29 mouse cellular contexts compared by ENCODE assay signal in genomic region chr4:95364376-95365082, GRCm38 (mm10).
DNase-seq lines count a peak whose midpoint lies in the region; ATAC-seq and TF ChIP-seq lines count a peak whose summit lies in the region.
"Had no signal": no experiment of that assay in that cellular context is flagged by ENCODE, and none has a peak within 500 bp of the region (broad histone marks: within the 10 kb centered on the region; RNA-seq: fewer than 3 reads in every experiment).

No protein-coding gene starts in this region.

- H3K36me3 ChIP-seq in forebrain, embryonic 13.5 days (ENCODE audit: poor library complexity, severe bottlenecking) = no peaks in the 10 kb centered on the region
- no peaks in the 10 kb centered on the region for H3K36me3 ChIP-seq in forebrain, embryonic 11.5 days (ENCODE audit: control insufficient read depth, insufficient read depth, low read length)
- no peaks in the 10 kb centered on the region for H3K36me3 ChIP-seq in forebrain, embryonic 16.5 days (ENCODE audit: control insufficient read depth, insufficient read depth)
- H3K36me3 ChIP-seq: G1E; heart, embryonic 12.5 days; hindbrain, embryonic 15.5 days; midbrain, embryonic 15.5 days; stomach, embryonic 15.5 days had no signal

- H3K4me1 ChIP-seq in forebrain, embryonic 13.5 days = peaks cover 7% of the 10 kb centered on the region; the same call in 1 of the 2 replicates
- no peaks in the 10 kb centered on the region for H3K4me1 ChIP-seq in forebrain, embryonic 11.5 days (replicated peaks; ENCODE audit: control insufficient read depth, insufficient read depth, low read length)
- no peaks in the 10 kb centered on the region for H3K4me1 ChIP-seq in forebrain, embryonic 16.5 days (replicated peaks; ENCODE audit: control insufficient read depth, insufficient read depth, low read length)
- H3K4me1 ChIP-seq in cerebellum, adult 2 months (ENCODE audit: control insufficient read depth, insufficient read depth, low read length) = no peaks in the 10 kb centered on the region
- H3K4me1 ChIP-seq: heart, embryonic 12.5 days; hindbrain, embryonic 15.5 days; midbrain, embryonic 15.5 days; stomach, embryonic 15.5 days had no signal

- WGBS in forebrain, embryonic 13.5 days = 74% methylated on average over 4 of the region's 4 CpGs
- WGBS in forebrain, embryonic 11.5 days = 85% methylated on average over 4 of the region's 4 CpGs
- WGBS in forebrain, embryonic 16.5 days = 57% methylated on average over 4 of the region's 4 CpGs
- 89% methylated on average over 4 of the region's 4 CpGs for WGBS in cerebellum, adult 2 months

- H3K4me2 ChIP-seq in forebrain, embryonic 13.5 days = no peak overlapping the region
- H3K4me2 ChIP-seq in forebrain, embryonic 11.5 days (ENCODE audit: low read depth, low read length, severe bottlenecking) = no peak overlapping the region
- H3K4me2 ChIP-seq in forebrain, embryonic 16.5 days (ENCODE audit: low read length) = no peak overlapping the region
- H3K4me2 ChIP-seq: heart, embryonic 12.5 days; hindbrain, embryonic 15.5 days; midbrain, embryonic 15.5 days; stomach, embryonic 15.5 days had no signal

- no peak overlapping the region for H3K4me3 ChIP-seq in forebrain, embryonic 13.5 days
- H3K4me3 ChIP-seq in forebrain, embryonic 11.5 days (ENCODE audit: low read depth, low read length) = no peak overlapping the region
- no peak overlapping the region for H3K4me3 ChIP-seq in forebrain, embryonic 16.5 days (replicated peaks; ENCODE audit: low read length)
- no peak overlapping the region for H3K4me3 ChIP-seq in cerebellum, adult 2 months (replicated peaks; ENCODE audit: insufficient read depth, low read depth, low read length)
- H3K4me3 ChIP-seq: heart, embryonic 12.5 days; hindbrain, embryonic 15.5 days; midbrain, embryonic 15.5 days; stomach, embryonic 15.5 days had no signal

- H3K9me3 ChIP-seq in forebrain, embryonic 13.5 days (replicated peaks) = no peaks in the 10 kb centered on the region
- H3K9me3 ChIP-seq in forebrain, embryonic 11.5 days (ENCODE audit: control insufficient read depth, low read length) = no peaks in the 10 kb centered on the region
- H3K9me3 ChIP-seq in forebrain, embryonic 16.5 days (ENCODE audit: control insufficient read depth, low read length) = no peaks in the 10 kb centered on the region
- H3K9me3 ChIP-seq: G1E; heart, embryonic 12.5 days; hindbrain, embryonic 15.5 days; midbrain, embryonic 15.5 days; stomach, embryonic 15.5 days had no signal

- peak overlapping the region; percentile 16; the same call in 1 of the 2 replicates for H3K27ac ChIP-seq in forebrain, embryonic 13.5 days
- no peak overlapping the region for H3K27ac ChIP-seq in forebrain, embryonic 11.5 days (ENCODE audit: low read depth, low read length)
- no peak overlapping the region for H3K27ac ChIP-seq in forebrain, embryonic 16.5 days (ENCODE audit: low read length)
- no peak overlapping the region for H3K27ac ChIP-seq in cerebellum, adult 2 months (ENCODE audit: insufficient read depth, low read length)
- H3K27ac ChIP-seq: hindbrain, embryonic 15.5 days; liver, embryonic 14.5 days; macrophage; midbrain, embryonic 15.5 days; stomach, embryonic 15.5 days had no signal

- TF ChIP-seq CTCF in cerebellum, adult 2 months (IDR thresholded peaks at IDR 0.05; ENCODE audit: borderline replicate concordance, insufficient read depth, low read depth, low read length) = no peak

- no peaks in the 10 kb centered on the region for H3K27me3 ChIP-seq in forebrain, embryonic 13.5 days
- no peaks in the 10 kb centered on the region for H3K27me3 ChIP-seq in forebrain, embryonic 11.5 days (ENCODE audit: control insufficient read depth, insufficient read depth, low read length)
- H3K27me3 ChIP-seq in forebrain, embryonic 16.5 days (replicated peaks; ENCODE audit: control insufficient read depth, insufficient read depth, low read length) = no peaks in the 10 kb centered on the region
- no peaks in the 10 kb centered on the region for H3K27me3 ChIP-seq in cerebellum, adult 2 months (ENCODE audit: control insufficient read depth, insufficient read depth, low read length)
- H3K27me3 ChIP-seq: heart, embryonic 12.5 days; hindbrain, embryonic 15.5 days; midbrain, embryonic 15.5 days; Patski; stomach, embryonic 15.5 days had no signal

- no peak for DNase-seq in forebrain, embryonic 11.5 days (ENCODE audit: low spot score)
- peak; percentile 13 to 36 for DNase-seq in layer of hippocampus, adult 8-10 months (ENCODE audit: low spot score in 2 of 2)
- DNase-seq in layer of hippocampus, postnatal 10 days (ENCODE audit: low spot score in 2 of 2) = no peak
- no peak for DNase-seq in cerebellum, adult 2 months
- DNase-seq in neural tube, embryonic 10.5 days (ENCODE audit: extremely low spot score, low spot score) = no peak
- DNase-seq: adrenal gland, postnatal 10 days; cerebellum, adult 18-20 months; cerebellum, postnatal 14 days; gastrocnemius, postnatal 25 days; heart, adult 18-20 months; heart, postnatal 4 days; kidney, adult 18-20 months; kidney, postnatal 4 days; liver; lung, adult 2 months; lung, postnatal 10 days; right cerebral cortex, postnatal 25 days; thymus, adult 18-20 months; thymus, postnatal 25 days had no signal

- TF ChIP-seq POLR2A in cerebellum, adult 2 months (IDR thresholded peaks at IDR 0.05; ENCODE audit: borderline replicate concordance, insufficient read depth, low read length) = no peak

- ATAC-seq in forebrain, embryonic 13.5 days = peak; percentile 75
- ATAC-seq in forebrain, embryonic 11.5 days (replicated peaks; ENCODE audit: low FRiP score) = no peak
- ATAC-seq in forebrain, embryonic 16.5 days = peak; percentile 84
- ATAC-seq: midbrain, embryonic 15.5 days; Patski had no signal

- H3K9ac ChIP-seq in forebrain, embryonic 13.5 days = no peak overlapping the region
- H3K9ac ChIP-seq in forebrain, embryonic 11.5 days (ENCODE audit: low read length) = no peak overlapping the region
- H3K9ac ChIP-seq in forebrain, embryonic 16.5 days (replicated peaks; ENCODE audit: low read depth, low read length) = no peak overlapping the region
- H3K9ac ChIP-seq: heart, embryonic 12.5 days; hindbrain, embryonic 15.5 days; liver, embryonic 14.5 days; midbrain, embryonic 15.5 days; stomach, embryonic 15.5 days had no signal

Comparison
In these comparisons a context has a peak if more than half of its experiments do, and no peak if none do; other contexts are left out.
1. DNase-seq: peak in layer of hippocampus, adult 8-10 months (2 of 2); none in forebrain, embryonic 11.5 days (single experiment), layer of hippocampus, postnatal 10 days (0 of 2), cerebellum, adult 2 months (0 of 2) and neural tube, embryonic 10.5 days (single experiment).